12 mouse cellular contexts compared by ENCODE assay signal in the genomic region with DNA sequence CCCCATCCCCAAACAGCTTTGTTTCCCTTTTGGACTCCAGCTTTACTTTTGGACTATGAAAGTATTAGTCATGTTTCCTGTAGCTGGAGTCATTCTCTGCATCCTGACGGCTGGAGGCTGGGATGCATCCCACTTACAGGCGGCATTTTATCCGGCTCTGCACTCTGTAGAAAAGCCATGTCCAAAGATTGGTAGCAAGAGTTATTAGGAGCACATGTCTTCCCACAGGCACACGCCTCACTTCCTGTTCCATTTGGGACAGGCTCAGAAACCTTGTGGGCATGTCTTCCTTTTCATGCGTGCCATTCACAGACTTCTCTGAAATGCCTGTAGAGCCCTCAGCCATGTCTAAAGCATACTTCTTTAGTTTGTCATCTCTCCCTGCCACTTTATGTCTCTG.
A peak's percentile ranks its signal among the peaks of the same experiment; 100 is the strongest.
DNase-seq lines count a peak whose midpoint lies in the region; ATAC-seq and TF ChIP-seq lines count a peak whose summit lies in the region.
"Had no signal": no experiment of that assay in that cellular context is flagged by ENCODE, and none has a peak within 500 bp of the region (broad histone marks: within the 10 kb centered on the region; RNA-seq: fewer than 3 reads in every experiment).

No protein-coding gene starts in this region.

- no peak for TF ChIP-seq POLR2A in thymus, adult 2 months (IDR thresholded peaks at IDR 0.05; ENCODE audit: control insufficient read depth, extremely low read depth, insufficient read depth, low read length, poor library complexity)

- no peak overlapping the region for H3ac ChIP-seq in C2C12 (ENCODE audit: control insufficient read depth, insufficient read length, low read depth)

- no peak overlapping the region for H3K4me3 ChIP-seq in intestine, postnatal 0 days (ENCODE audit: low read depth, low read length)
- no peak overlapping the region for H3K4me3 ChIP-seq in intestine, embryonic 15.5 days (replicated peaks)
- H3K4me3 ChIP-seq in C2C12 (ENCODE audit: insufficient read depth, poor library complexity, severe bottlenecking) = no peak overlapping the region
- H3K4me3 ChIP-seq in embryonic facial prominence, embryonic 13.5 days = no peak overlapping the region
- no peak overlapping the region for H3K4me3 ChIP-seq in limb, embryonic 11.5 days (ENCODE audit: low read depth, low read length)
- H3K4me3 ChIP-seq in thymus, adult 2 months (ENCODE audit: control insufficient read depth, insufficient read depth, low read length) = no peak overlapping the region
- no peak overlapping the region for H3K4me3 ChIP-seq in midbrain, postnatal 0 days (ENCODE audit: low read depth, low read length)
- H3K4me3 ChIP-seq: hindbrain, embryonic 15.5 days had no signal

- H3K27ac ChIP-seq in intestine, postnatal 0 days (ENCODE audit: low read depth, low read length) = 0 out of 2 replicates have a peak overlapping the region, but pooled peaks have one; percentile 0
- no peak overlapping the region for H3K27ac ChIP-seq in intestine, embryonic 15.5 days
- H3K27ac ChIP-seq in embryonic facial prominence, embryonic 13.5 days = peak overlapping the region; percentile 80; the same call in 1 of the 2 replicates
- 0 out of 2 replicates have a peak overlapping the region, but pooled peaks have one; percentile 30 for H3K27ac ChIP-seq in limb, embryonic 11.5 days (replicated peaks; ENCODE audit: low read depth, low read length)
- H3K27ac ChIP-seq in thymus, adult 2 months (ENCODE audit: control insufficient read depth, insufficient read depth, low read length) = no peak overlapping the region
- H3K27ac ChIP-seq in midbrain, postnatal 0 days (ENCODE audit: low read depth, low read length) = no peak overlapping the region
- H3K27ac ChIP-seq: hindbrain, embryonic 15.5 days had no signal

- no peaks in the 10 kb centered on the region for H3K36me3 ChIP-seq in intestine, postnatal 0 days (ENCODE audit: control insufficient read depth, insufficient read depth)
- no peaks in the 10 kb centered on the region for H3K36me3 ChIP-seq in intestine, embryonic 15.5 days
- H3K36me3 ChIP-seq in C2C12 (ENCODE audit: control insufficient read depth, insufficient read depth) = peaks cover 14% of the 10 kb centered on the region
- 0 out of 2 replicates have a peak, but pooled peaks cover 3% of the 10 kb centered on the region for H3K36me3 ChIP-seq in embryonic facial prominence, embryonic 13.5 days
- no peaks in the 10 kb centered on the region for H3K36me3 ChIP-seq in limb, embryonic 11.5 days (ENCODE audit: control insufficient read depth, insufficient read depth, low read length)
- no peaks in the 10 kb centered on the region for H3K36me3 ChIP-seq in thymus, adult 2 months (ENCODE audit: control insufficient read depth, insufficient read depth, low read length)
- no peaks in the 10 kb centered on the region for H3K36me3 ChIP-seq in midbrain, postnatal 0 days (ENCODE audit: insufficient read depth, low read length)
- H3K36me3 ChIP-seq: hindbrain, embryonic 15.5 days had no signal

- no peaks in the 10 kb centered on the region for H3K9me3 ChIP-seq in intestine, postnatal 0 days (ENCODE audit: control insufficient read depth)
- no peaks in the 10 kb centered on the region for H3K9me3 ChIP-seq in intestine, embryonic 15.5 days
- no peaks in the 10 kb centered on the region for H3K9me3 ChIP-seq in embryonic facial prominence, embryonic 13.5 days
- H3K9me3 ChIP-seq in limb, embryonic 11.5 days (ENCODE audit: control insufficient read depth, low read length) = no peaks in the 10 kb centered on the region
- H3K9me3 ChIP-seq in midbrain, postnatal 0 days (ENCODE audit: low read length) = no peaks in the 10 kb centered on the region
- H3K9me3 ChIP-seq: hindbrain, embryonic 15.5 days had no signal

- 60% methylated on average over 5 of the region's 5 CpGs for WGBS in intestine, postnatal 0 days
- 62% methylated on average over 5 of the region's 5 CpGs for WGBS in intestine, embryonic 15.5 days
- WGBS in embryonic facial prominence, embryonic 13.5 days = 14% methylated on average over 5 of the region's 5 CpGs
- WGBS in limb, embryonic 11.5 days = 46% methylated on average over 5 of the region's 5 CpGs
- 67% methylated on average over 5 of the region's 5 CpGs for WGBS in thymus, adult 2 months
- 83% methylated on average over 5 of the region's 5 CpGs for WGBS in midbrain, postnatal 0 days

- H3K4me1 ChIP-seq in intestine, postnatal 0 days (replicated peaks; ENCODE audit: control insufficient read depth, insufficient read depth, low read length) = peaks cover 3% of the 10 kb centered on the region; the same call in 1 of the 2 replicates
- peaks cover 24% of the 10 kb centered on the region; the same call in 1 of the 2 replicates for H3K4me1 ChIP-seq in intestine, embryonic 15.5 days (replicated peaks)
- peaks cover 56% of the 10 kb centered on the region for H3K4me1 ChIP-seq in embryonic facial prominence, embryonic 13.5 days
- H3K4me1 ChIP-seq in limb, embryonic 11.5 days (ENCODE audit: control insufficient read depth, insufficient read depth, low read length) = peaks cover 32% of the 10 kb centered on the region
- peaks cover 42% of the 10 kb centered on the region for H3K4me1 ChIP-seq in thymus, adult 2 months (replicated peaks; ENCODE audit: control insufficient read depth, insufficient read depth, low read length)
- no peaks in the 10 kb centered on the region for H3K4me1 ChIP-seq in midbrain, postnatal 0 days (ENCODE audit: insufficient read depth, low read length)
- H3K4me1 ChIP-seq: hindbrain, embryonic 15.5 days had no signal

- ATAC-seq in intestine, postnatal 0 days = no peak
- ATAC-seq in intestine, embryonic 15.5 days = no peak
- no peak for ATAC-seq in embryonic facial prominence, embryonic 13.5 days (ENCODE audit: insufficient number of reproducible peaks, insufficient read depth, low FRiP score, low TSS enrichment, low read depth)
- ATAC-seq in limb, embryonic 11.5 days (ENCODE audit: insufficient number of reproducible peaks, low FRiP score, low TSS enrichment, low read depth) = no peak
- ATAC-seq in midbrain, postnatal 0 days (ENCODE audit: low FRiP score) = no peak

- TF ChIP-seq CTCF in intestine, postnatal 0 days (IDR thresholded peaks at IDR 0.05; ENCODE audit: low read depth) = no peak
- no peak for TF ChIP-seq CTCF in C2C12 (IDR thresholded peaks at IDR 0.05; ENCODE audit: control insufficient read depth, insufficient read depth, insufficient read length)
- no peak for TF ChIP-seq CTCF in thymus, adult 2 months (IDR thresholded peaks at IDR 0.05; ENCODE audit: borderline replicate concordance, control insufficient read depth, extremely low read depth, insufficient read depth, low read length, poor library complexity)
- TF ChIP-seq CTCF in midbrain, postnatal 0 days (IDR thresholded peaks at IDR 0.05) = no peak

- H3K9ac ChIP-seq in intestine, postnatal 0 days (ENCODE audit: low read depth, low read length) = no peak overlapping the region
- no peak overlapping the region for H3K9ac ChIP-seq in intestine, embryonic 15.5 days
- H3K9ac ChIP-seq in embryonic facial prominence, embryonic 13.5 days = no peak overlapping the region
- no peak overlapping the region for H3K9ac ChIP-seq in limb, embryonic 11.5 days (ENCODE audit: low read length)
- H3K9ac ChIP-seq in midbrain, postnatal 0 days (replicated peaks; ENCODE audit: low read length, poor library complexity, severe bottlenecking) = no peak overlapping the region
- H3K9ac ChIP-seq: hindbrain, embryonic 15.5 days had no signal

- H3K79me2 ChIP-seq in C2C12 (ENCODE audit: control insufficient read depth, insufficient read depth) = peaks cover 57% of the 10 kb centered on the region

- no peaks in the 10 kb centered on the region for H3K27me3 ChIP-seq in intestine, postnatal 0 days (replicated peaks; ENCODE audit: control insufficient read depth, insufficient read depth, low read length)
- H3K27me3 ChIP-seq in intestine, embryonic 15.5 days (replicated peaks) = no peaks in the 10 kb centered on the region
- H3K27me3 ChIP-seq in C2C12 (ENCODE audit: control insufficient read depth, insufficient read depth, insufficient read length) = no peaks in the 10 kb centered on the region
- H3K27me3 ChIP-seq in embryonic facial prominence, embryonic 13.5 days = no peaks in the 10 kb centered on the region
- no peaks in the 10 kb centered on the region for H3K27me3 ChIP-seq in limb, embryonic 11.5 days (ENCODE audit: control insufficient read depth, insufficient read depth, low read length)
- no peaks in the 10 kb centered on the region for H3K27me3 ChIP-seq in thymus, adult 2 months (ENCODE audit: control insufficient read depth, insufficient read depth, low read length)
- no peaks in the 10 kb centered on the region for H3K27me3 ChIP-seq in midbrain, postnatal 0 days (ENCODE audit: insufficient read depth, low read length)
- H3K27me3 ChIP-seq: hindbrain, embryonic 15.5 days had no signal

- no peak for DNase-seq in limb, embryonic 11.5 days (ENCODE audit: low spot score)
- no peak for DNase-seq in thymus, adult 2 months
- DNase-seq in midbrain, postnatal 0 days (ENCODE audit: low spot score) = no peak
- no peak for DNase-seq in adrenal gland, adult 2 months
- DNase-seq: gastrocnemius, postnatal 10 days; lung, postnatal 4 days; right cerebral cortex, postnatal 25 days had no signal

- peaks cover 28% of the 10 kb centered on the region for H3K79me3 ChIP-seq in C2C12 (ENCODE audit: low read depth)

- no peak overlapping the region for H3K4me2 ChIP-seq in intestine, postnatal 0 days (replicated peaks; ENCODE audit: low read depth)
- no peak overlapping the region for H3K4me2 ChIP-seq in intestine, embryonic 15.5 days (replicated peaks)
- no peak overlapping the region for H3K4me2 ChIP-seq in embryonic facial prominence, embryonic 13.5 days
- H3K4me2 ChIP-seq in limb, embryonic 11.5 days (ENCODE audit: low read depth, severe bottlenecking) = no peak overlapping the region
- no peak overlapping the region for H3K4me2 ChIP-seq in midbrain, postnatal 0 days (ENCODE audit: low read depth, low read length, poor library complexity, severe bottlenecking)
- H3K4me2 ChIP-seq: hindbrain, embryonic 15.5 days had no signal

TF ChIP-seq in C2C12, 6 proteins besides CTCF, POLR2A, EP300 and RAD21:
- TF ChIP-seq CEBPB (IDR thresholded peaks at IDR 0.05; ENCODE audit: low read depth) (no peak), MAX (IDR thresholded peaks at IDR 0.05) (peak; percentile 75)

Comparison
In these comparisons a context has a peak if more than half of its experiments do, and no peak if none do; other contexts are left out.
1. H3K27ac ChIP-seq: peak in intestine, postnatal 0 days (single experiment), embryonic facial prominence, embryonic 13.5 days (single experiment) and limb, embryonic 11.5 days (single experiment); none in intestine, embryonic 15.5 days (single experiment), thymus, adult 2 months (single experiment) and midbrain, postnatal 0 days (single experiment).